Mouse (Mus musculus): ENCODE results near the gene 9530068E07Rik.

DNA sequence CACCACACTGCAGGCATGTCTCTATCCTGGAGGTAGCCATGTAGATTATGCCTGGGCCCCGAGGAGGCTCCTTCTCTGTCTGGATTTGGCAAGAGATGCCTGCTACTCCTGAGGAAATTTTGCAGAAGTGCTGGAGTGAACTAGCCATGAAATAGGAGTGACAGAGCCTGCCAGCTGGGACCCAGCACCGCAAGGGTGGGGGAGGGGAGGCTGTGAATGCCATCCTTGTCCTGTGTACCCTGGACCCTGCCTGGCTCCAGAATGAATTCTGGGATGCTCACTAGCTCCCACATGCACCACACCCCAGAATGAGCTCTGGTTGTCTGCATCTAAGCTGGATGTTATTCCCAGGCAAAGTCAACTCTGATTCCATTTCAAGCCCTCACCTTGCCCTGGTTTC, 44.9 kb downstream of the 9530068E07Rik start:
- no peak for TF ChIP-seq CTCF (IDR thresholded peaks at IDR 0.05; ENCODE audit: insufficient read depth, low read length)
- no peak for TF ChIP-seq POLR2A (IDR thresholded peaks at IDR 0.05; ENCODE audit: borderline replicate concordance, extremely low read depth, low read depth, low read length)

Measured in lung, adult 2 months (tissue).